In the genomic region with DNA sequence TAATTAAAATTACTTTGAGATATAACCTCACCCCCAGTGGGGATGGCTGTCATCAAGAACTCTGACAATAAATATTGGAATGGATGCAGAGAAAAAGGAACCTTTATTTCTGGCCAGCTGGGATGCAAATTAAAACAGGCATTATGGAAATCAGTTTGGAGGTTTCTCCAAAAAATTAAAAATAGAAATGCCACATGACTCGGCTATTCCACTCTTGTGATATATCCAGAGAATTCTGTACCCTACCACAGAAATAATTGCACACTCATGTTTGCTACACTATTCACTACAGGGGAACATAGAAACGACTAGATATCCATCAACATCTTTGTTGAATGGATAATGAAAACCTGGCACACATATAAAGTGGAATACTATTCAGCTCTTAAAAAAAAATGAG, we compare ENCODE assay signal across 17 mouse cellular contexts.
"Had no signal": no experiment of that assay in that cellular context is flagged by ENCODE, and none has a peak within 500 bp of the region (broad histone marks: within the 10 kb centered on the region; RNA-seq: fewer than 3 reads in every experiment).

No protein-coding gene starts in this region.

- H3K9ac ChIP-seq: lung, embryonic 15.5 days; midbrain, embryonic 13.5 days; midbrain, embryonic 15.5 days; neural tube, embryonic 12.5 days; stomach, embryonic 15.5 days had no signal

- H3K27ac ChIP-seq: lung, embryonic 15.5 days; macrophage; midbrain, embryonic 13.5 days; midbrain, embryonic 15.5 days; neural tube, embryonic 12.5 days; stomach, embryonic 15.5 days; stomach, postnatal 0 days had no signal

- H3K4me3 ChIP-seq: lung, embryonic 15.5 days; megakaryocyte, embryonic 14.5 days; midbrain, embryonic 13.5 days; midbrain, embryonic 15.5 days; neural tube, embryonic 12.5 days; stomach, embryonic 15.5 days had no signal

- H3K4me1 ChIP-seq: lung, embryonic 15.5 days; megakaryocyte, embryonic 14.5 days; midbrain, embryonic 13.5 days; midbrain, embryonic 15.5 days; neural tube, embryonic 12.5 days; stomach, embryonic 15.5 days had no signal

- ATAC-seq: lung, postnatal 0 days; midbrain, embryonic 13.5 days; midbrain, embryonic 15.5 days had no signal

- DNase-seq: lung, adult 2 months; lung, postnatal 14 days; lung, postnatal 36 days; right cerebral cortex, postnatal 14 days; thymus, adult 18-20 months; thymus, postnatal 14 days; thymus, postnatal 36 days had no signal

- H3K27me3 ChIP-seq: lung, embryonic 15.5 days; megakaryocyte, embryonic 14.5 days; midbrain, embryonic 13.5 days; midbrain, embryonic 15.5 days; neural tube, embryonic 12.5 days; stomach, embryonic 15.5 days had no signal

- H3K9me3 ChIP-seq: lung, embryonic 15.5 days; midbrain, embryonic 13.5 days; midbrain, embryonic 15.5 days; neural tube, embryonic 12.5 days; stomach, embryonic 15.5 days had no signal

- H3K36me3 ChIP-seq: lung, embryonic 15.5 days; midbrain, embryonic 13.5 days; midbrain, embryonic 15.5 days; neural tube, embryonic 12.5 days; stomach, embryonic 15.5 days had no signal

- H3K4me2 ChIP-seq: lung, embryonic 15.5 days; midbrain, embryonic 11.5 days; midbrain, embryonic 13.5 days; midbrain, embryonic 15.5 days; neural tube, embryonic 12.5 days; stomach, embryonic 15.5 days had no signal
